36 mouse cellular contexts compared by ENCODE assay signal in genomic region chr4:41013351-41013750, GRCm38 (mm10). TPM values are rescaled to one million over a fixed set of nuclear protein-coding genes. Genes with fewer than 3 reads are reported as not detected.
A peak's percentile ranks its signal among the peaks of the same experiment; 100 is the strongest.
DNase-seq lines count a peak whose midpoint lies in the region; ATAC-seq and TF ChIP-seq lines count a peak whose summit lies in the region.
"Had no signal": no experiment of that assay in that cellular context is flagged by ENCODE, and none has a peak within 500 bp of the region (broad histone marks: within the 10 kb centered on the region; RNA-seq: fewer than 3 reads in every experiment).

No protein-coding gene starts in this region.

- no peak overlapping the region for H3K9ac ChIP-seq in liver, embryonic 11.5 days (ENCODE audit: low read depth, low read length)
- H3K9ac ChIP-seq in liver, embryonic 16.5 days (ENCODE audit: low read depth, low read length) = no peak overlapping the region
- H3K9ac ChIP-seq: embryonic facial prominence, embryonic 12.5 days; hindbrain, embryonic 13.5 days; limb, embryonic 15.5 days; lung, embryonic 15.5 days; midbrain, embryonic 12.5 days; neural tube, embryonic 12.5 days; stomach, embryonic 15.5 days had no signal

- peak; percentile 86 for ATAC-seq in G1E (ENCODE audit: extremely low read depth, insufficient number of reproducible peaks, low FRiP score, poor library complexity, severe bottlenecking)
- ATAC-seq in common myeloid progenitor, adult 5-6 weeks (replicated peaks; ENCODE audit: low read depth, poor library complexity, severe bottlenecking) = 0 out of 2 replicates have a peak, but pooled peaks have one; percentile 36
- ATAC-seq in liver, embryonic 11.5 days (replicated peaks; ENCODE audit: low FRiP score) = peak; percentile 87
- peak; percentile 82 for ATAC-seq in liver, embryonic 16.5 days (ENCODE audit: low read depth)
- no peak for ATAC-seq in cerebellum, adult (ENCODE audit: insufficient number of reproducible peaks, low FRiP score, low TSS enrichment)
- ATAC-seq: activated CD4-positive, CD25-positive, alpha-beta regulatory T cell, adult 4 months; forebrain, embryonic 16.5 days had no signal

- no peaks in the 10 kb centered on the region for H3K27me3 ChIP-seq in G1E (ENCODE audit: insufficient read depth, low read length)
- H3K27me3 ChIP-seq in liver, embryonic 11.5 days (replicated peaks; ENCODE audit: control insufficient read depth, insufficient read depth, low read length) = no peaks in the 10 kb centered on the region
- H3K27me3 ChIP-seq in liver, embryonic 16.5 days (ENCODE audit: control insufficient read depth, insufficient read depth, low read depth, low read length) = no peaks in the 10 kb centered on the region
- H3K27me3 ChIP-seq: embryonic facial prominence, embryonic 12.5 days; hindbrain, embryonic 13.5 days; limb, embryonic 15.5 days; lung, embryonic 15.5 days; midbrain, embryonic 12.5 days; neural tube, embryonic 12.5 days; stomach, embryonic 15.5 days had no signal

- 49% methylated on average over 3 of the region's 3 CpGs for WGBS in liver, embryonic 11.5 days
- WGBS in liver, embryonic 16.5 days (ENCODE audit: insufficient replicate concordance) = 31% methylated on average over 3 of the region's 3 CpGs

- H3K36me3 ChIP-seq in G1E (replicated peaks) = peaks cover 97% of the 10 kb centered on the region
- H3K36me3 ChIP-seq in liver, embryonic 11.5 days (ENCODE audit: control insufficient read depth, insufficient read depth, low read length) = peaks cover 39% of the 10 kb centered on the region
- H3K36me3 ChIP-seq in liver, embryonic 16.5 days (ENCODE audit: control insufficient read depth, insufficient read depth) = peaks cover 42% of the 10 kb centered on the region

- peak; percentile 43 for DNase-seq in G1E (ENCODE audit: low spot score)
- no peak for DNase-seq in liver, embryonic 11.5 days (ENCODE audit: low spot score)
- no peak for DNase-seq in frontal cortex, postnatal 14 days (ENCODE audit: low spot score in 2 of 2)
- no peak for DNase-seq in left cerebral cortex, adult 11 months (ENCODE audit: low spot score)
- no peak for DNase-seq in heart, adult 9 months (ENCODE audit: low spot score in 2 of 2)
- DNase-seq: adrenal gland, adult 2 months; cerebellum, adult 11 months; cerebellum, adult 9-10 months; cerebellum, postnatal 36 days; embryo, embryonic 11 days; gastrocnemius, postnatal 25 days; heart, adult 11 months; heart, postnatal 4 days; kidney, adult 18-20 months; kidney, postnatal 36 days; thymus, postnatal 14 days had no signal

- no peak overlapping the region for H3K4me3 ChIP-seq in G1E (ENCODE audit: low read depth, low read length)
- no peak overlapping the region for H3K4me3 ChIP-seq in liver, embryonic 11.5 days (ENCODE audit: low read depth, low read length)
- no peak overlapping the region for H3K4me3 ChIP-seq in liver, embryonic 16.5 days (ENCODE audit: low read depth, low read length)
- H3K4me3 ChIP-seq: embryonic facial prominence, embryonic 12.5 days; hindbrain, embryonic 13.5 days; layer of hippocampus, adult 2 months; limb, embryonic 10.5 days; limb, embryonic 15.5 days; lung, embryonic 15.5 days; midbrain, embryonic 12.5 days; myocyte; neural tube, embryonic 12.5 days; stomach, embryonic 15.5 days had no signal

- no peak for TF ChIP-seq CTCF in G1E (IDR thresholded peaks at IDR 0.05; ENCODE audit: low read depth, low read length)

- peaks cover 34% of the 10 kb centered on the region for H3K4me1 ChIP-seq in G1E (ENCODE audit: insufficient read depth, low read depth, low read length)
- H3K4me1 ChIP-seq in liver, embryonic 11.5 days (replicated peaks; ENCODE audit: control insufficient read depth, insufficient read depth, low read length) = peaks cover 5% of the 10 kb centered on the region
- peaks cover 11% of the 10 kb centered on the region for H3K4me1 ChIP-seq in liver, embryonic 16.5 days (ENCODE audit: control insufficient read depth, low read depth, low read length)
- H3K4me1 ChIP-seq: embryonic facial prominence, embryonic 12.5 days; hindbrain, embryonic 13.5 days; limb, embryonic 10.5 days; limb, embryonic 15.5 days; lung, embryonic 15.5 days; midbrain, embryonic 12.5 days; neural tube, embryonic 12.5 days; stomach, embryonic 15.5 days had no signal

- H3K4me2 ChIP-seq in liver, embryonic 11.5 days = no peak overlapping the region
- 0 out of 2 replicates have a peak overlapping the region, but pooled peaks have one; percentile 8 for H3K4me2 ChIP-seq in liver, embryonic 16.5 days (ENCODE audit: low read depth, low read length)
- H3K4me2 ChIP-seq: embryonic facial prominence, embryonic 12.5 days; heart, embryonic 11.5 days; hindbrain, embryonic 13.5 days; limb, embryonic 15.5 days; lung, embryonic 15.5 days; midbrain, embryonic 12.5 days; neural tube, embryonic 12.5 days; stomach, embryonic 15.5 days had no signal

- H3K9me3 ChIP-seq in G1E (replicated peaks) = no peaks in the 10 kb centered on the region
- H3K9me3 ChIP-seq in liver, embryonic 11.5 days (ENCODE audit: control insufficient read depth, low read length) = no peaks in the 10 kb centered on the region
- no peaks in the 10 kb centered on the region for H3K9me3 ChIP-seq in liver, embryonic 16.5 days (replicated peaks; ENCODE audit: control insufficient read depth, low read length)
- H3K9me3 ChIP-seq: embryonic facial prominence, embryonic 12.5 days; hindbrain, embryonic 13.5 days; limb, embryonic 10.5 days; limb, embryonic 15.5 days; lung, embryonic 15.5 days; midbrain, embryonic 12.5 days; stomach, embryonic 15.5 days had no signal

- H3K27ac ChIP-seq in liver, embryonic 11.5 days (ENCODE audit: low read depth, low read length) = no peak overlapping the region
- H3K27ac ChIP-seq in liver, embryonic 16.5 days (ENCODE audit: low read length) = no peak overlapping the region
- H3K27ac ChIP-seq: embryonic facial prominence, embryonic 12.5 days; hindbrain, embryonic 13.5 days; layer of hippocampus, adult 2 months; limb, embryonic 10.5 days; limb, embryonic 15.5 days; lung, embryonic 15.5 days; midbrain, embryonic 12.5 days; neural tube, embryonic 12.5 days; stomach, embryonic 15.5 days had no signal

RNA-seq across cellular contexts. Expression of gene Aqp7, which starts 34.6 kb away (rescaled TPM):
- total RNA-seq in G1E (2014; fragmentation: Nextera tagmentation) (not detected in 2 replicates), G1E (2017) (not detected in 2 replicates)
- polyA plus RNA-seq in G1E (2012) = not detected in 2 replicates
- total RNA-seq in common myeloid progenitor, adult 5-6 weeks (2017) = not detected in 2 replicates
- 0.86 and 1.2 TPM in 2 replicates for polyA plus RNA-seq in liver, embryonic 11.5 days (2014; fragmentation: Nextera tagmentation; extraction: Ambion mirVana)
- polyA plus RNA-seq in liver, embryonic 16.5 days (2015; fragmentation: Nextera tagmentation; extraction: Ambion mirVana) = 1.1 and 1.4 TPM in 2 replicates
- total RNA-seq: layer of hippocampus, postnatal 14 days; megakaryocyte, adult 5-6 weeks; midbrain, postnatal 0 days had no signal
- polyA plus RNA-seq: embryonic facial prominence, embryonic 12.5 days; forebrain, embryonic 11.5 days; forebrain, embryonic 16.5 days; hindbrain, embryonic 13.5 days; lung, embryonic 15.5 days; midbrain, embryonic 12.5 days; midbrain, postnatal 0 days; myocyte; neural tube, embryonic 12.5 days had no signal

RNA-seq across cellular contexts. Expression of gene Nfx1, which starts 42.6 kb away (rescaled TPM):
- 152 and 153 TPM in 2 replicates for total RNA-seq in G1E (2014; fragmentation: Nextera tagmentation)
- 126 and 135 TPM in 2 replicates for total RNA-seq in G1E (2017)
- 44.0 and 49.1 TPM in 2 replicates for polyA plus RNA-seq in G1E (2012)
- total RNA-seq in common myeloid progenitor, adult 5-6 weeks (2017) = 61.8 and 74.7 TPM in 2 replicates
- polyA plus RNA-seq in liver, embryonic 11.5 days (2014; fragmentation: Nextera tagmentation; extraction: Ambion mirVana) = 89.0 and 97.5 TPM in 2 replicates
- polyA plus RNA-seq in liver, embryonic 16.5 days (2015; fragmentation: Nextera tagmentation; extraction: Ambion mirVana) = 30.5 and 31.5 TPM in 2 replicates
